Mouse (Mus musculus) limb, embryonic 11.5 days (tissue): ENCODE measurements around the gene Myl9. TPM values are rescaled to one million over a fixed set of nuclear protein-coding genes. Genes with fewer than 3 reads are reported as not detected.

Experiments used
- ATAC-seq: fragments of 200-750 bp; cut with Nextera tagmentation; 2 replicates; pipeline ENCODE4 v1.8.0; 2017; ENCODE audit warnings: low read depth; ENCODE audit not compliant: insufficient number of reproducible peaks, low FRiP score, low TSS enrichment
- DNase-seq: peaks from one replicate; pipeline ENCODE4 v3.0.0-alpha.2; 2015; ENCODE audit warnings: low spot score
- H3K27ac ChIP-seq: fragments of 300-500 bp; sonication (generic); replicated peaks from 2 replicates; pipeline ENCODE4 v1.5.1; 2014; ENCODE audit warnings: low read depth, mild to moderate bottlenecking, low read length
- H3K27me3 ChIP-seq: fragments of 300-500 bp; sonication (generic); 2 replicates; pipeline ENCODE4 v1.6.1; 2014; ENCODE audit warnings: mild to moderate bottlenecking, low read length, mixed read lengths; ENCODE audit not compliant: control insufficient read depth, insufficient read depth
- H3K36me3 ChIP-seq: fragments of 300-500 bp; sonication (generic); 2 replicates; pipeline ENCODE4 v1.6.1; 2014; ENCODE audit warnings: mild to moderate bottlenecking, low read length, moderate library complexity, mixed read lengths; ENCODE audit not compliant: control insufficient read depth, insufficient read depth
- H3K4me1 ChIP-seq: fragments of 300-500 bp; sonication (generic); 2 replicates; pipeline ENCODE4 v1.6.1; 2014; ENCODE audit warnings: low read length, mixed read lengths; ENCODE audit not compliant: control insufficient read depth, insufficient read depth
- H3K4me2 ChIP-seq: fragments of 300-500 bp; sonication (generic); 2 replicates; pipeline ENCODE4 v1.6.1; 2014; ENCODE audit warnings: low read depth, mild to moderate bottlenecking, moderate library complexity; ENCODE audit not compliant: severe bottlenecking
- H3K4me3 ChIP-seq: fragments of 300-500 bp; sonication (generic); 2 replicates; pipeline ENCODE4 v1.5.1; 2014; ENCODE audit warnings: low read depth, low read length
- H3K9ac ChIP-seq: fragments of 300-500 bp; sonication (generic); 2 replicates; pipeline ENCODE4 v1.6.1; 2014; ENCODE audit warnings: mild to moderate bottlenecking, low read length
- H3K9me3 ChIP-seq: fragments of 300-500 bp; sonication (generic); 2 replicates; pipeline ENCODE4 v1.6.1; 2016; ENCODE audit warnings: low read length; ENCODE audit not compliant: control insufficient read depth
- WGBS: fragments of 180-500 bp; shearing (Covaris S2); extraction: QIAGEN DNeasy Blood & Tissue Kit; methylation state at CpG from one replicate; pipeline ENCODE4 v1.1.7; 2014; 5-methylcytosine and 5-hydroxymethylcytosine counted together
- polyA plus RNA-seq: library from polyadenylated mRNA; unstranded; fragments of >200 nt; fragmentation: Nextera tagmentation; extraction: Ambion mirVana; gene quantifications from 2 replicates; pipeline ENCODE4 v1.2.1, GENCODE M21; 2014

Gene Myl9
- polyA plus RNA-seq, 1 experiment from 2014 or later: 83.8 TPM

GRCm38 (mm10) chr2:156803698-156804372 is 28.6 kb downstream of the Myl9 start:
- ATAC-seq (no peak), DNase-seq (no peak)
- no peak overlapping the region for H3K9ac ChIP-seq
- no peak overlapping the region for H3K4me3 ChIP-seq
- no peaks in the 10 kb centered on the region for H3K27me3 ChIP-seq
- no peaks in the 10 kb centered on the region for H3K36me3 ChIP-seq
- H3K4me2 ChIP-seq: no peak overlapping the region
- no peak overlapping the region for H3K27ac ChIP-seq
- H3K4me1 ChIP-seq: no peaks in the 10 kb centered on the region
- WGBS: 65% methylated on average over 4 of the region's 4 CpGs
- H3K9me3 ChIP-seq: no peaks in the 10 kb centered on the region

- DNase-seq (no peak), ATAC-seq (no peak)
- Histone ChIP-seq H3K9ac (no peak overlapping the region), H3K4me1 (no peaks in the 10 kb centered on the region), H3K27me3 (no peaks in the 10 kb centered on the region), H3K36me3 (no peaks in the 10 kb centered on the region), H3K4me2 (no peak overlapping the region), H3K27ac (no peak overlapping the region), H3K4me3 (no peak overlapping the region), H3K9me3 (no peaks in the 10 kb centered on the region)
- WGBS: 95% methylated on average over 4 of the region's 4 CpGs
Measured at GRCm38 (mm10) chr2:156804589-156804988, 29.4 kb downstream of the Myl9 start.

- H3K27ac ChIP-seq: no peak overlapping the region
- H3K27me3 ChIP-seq: no peaks in the 10 kb centered on the region
- ATAC-seq (no peak), DNase-seq (no peak)
- no peaks in the 10 kb centered on the region for H3K4me1 ChIP-seq
- no peaks in the 10 kb centered on the region for H3K36me3 ChIP-seq
- no peak overlapping the region for H3K4me3 ChIP-seq
- no peak overlapping the region for H3K9ac ChIP-seq
- 72% methylated on average over 6 of the region's 6 CpGs for WGBS
- no peaks in the 10 kb centered on the region for H3K9me3 ChIP-seq
- H3K4me2 ChIP-seq: no peak overlapping the region
Measured at GRCm38 (mm10) chr2:156806886-156807285, 31.7 kb downstream of the Myl9 start.

GRCm38 (mm10) chr2:156809579-156809978 is 34.4 kb downstream of the Myl9 start:
- Histone ChIP-seq H3K4me3 (no peak overlapping the region), H3K4me1 (peaks cover 5% of the 10 kb centered on the region), H3K9me3 (no peaks in the 10 kb centered on the region), H3K36me3 (no peaks in the 10 kb centered on the region), H3K27ac (no peak overlapping the region), H3K4me2 (no peak overlapping the region), H3K27me3 (no peaks in the 10 kb centered on the region), H3K9ac (no peak overlapping the region)
- 0 out of 2 replicates have a peak, but pooled peaks have one; percentile 26 for ATAC-seq
- 55% methylated on average over 2 of the region's 2 CpGs for WGBS
- DNase-seq: peak; percentile 83

- WGBS: 96% methylated on average over 10 of the region's 10 CpGs
Measured at GRCm38 (mm10) chr2:156810716-156811115, 35.5 kb downstream of the Myl9 start.

GRCm38 (mm10) chr2:156811556-156811955 is 36.3 kb downstream of the Myl9 start:
- no peaks in the 10 kb centered on the region for H3K9me3 ChIP-seq
- H3K36me3 ChIP-seq: no peaks in the 10 kb centered on the region
- no peak for ATAC-seq
- H3K27ac ChIP-seq: no peak overlapping the region
- no peak for DNase-seq
- no peak overlapping the region for H3K9ac ChIP-seq
- H3K4me3 ChIP-seq: no peak overlapping the region
- peaks cover 10% of the 10 kb centered on the region for H3K4me1 ChIP-seq
- WGBS: 69% methylated on average over 5 of the region's 5 CpGs
- no peak overlapping the region for H3K4me2 ChIP-seq
- no peaks in the 10 kb centered on the region for H3K27me3 ChIP-seq

More at GRCm38 (mm10) chr2:156810716-156811115, 35.5 kb downstream of the Myl9 start:
- Histone ChIP-seq H3K27me3 (no peaks in the 10 kb centered on the region), H3K9ac (no peak overlapping the region), H3K9me3 (no peaks in the 10 kb centered on the region), H3K4me1 (peaks cover 10% of the 10 kb centered on the region), H3K4me3 (no peak overlapping the region), H3K27ac (no peak overlapping the region), H3K4me2 (no peak overlapping the region), H3K36me3 (no peaks in the 10 kb centered on the region)
- ATAC-seq: no peak
- no peak for DNase-seq

DNA sequence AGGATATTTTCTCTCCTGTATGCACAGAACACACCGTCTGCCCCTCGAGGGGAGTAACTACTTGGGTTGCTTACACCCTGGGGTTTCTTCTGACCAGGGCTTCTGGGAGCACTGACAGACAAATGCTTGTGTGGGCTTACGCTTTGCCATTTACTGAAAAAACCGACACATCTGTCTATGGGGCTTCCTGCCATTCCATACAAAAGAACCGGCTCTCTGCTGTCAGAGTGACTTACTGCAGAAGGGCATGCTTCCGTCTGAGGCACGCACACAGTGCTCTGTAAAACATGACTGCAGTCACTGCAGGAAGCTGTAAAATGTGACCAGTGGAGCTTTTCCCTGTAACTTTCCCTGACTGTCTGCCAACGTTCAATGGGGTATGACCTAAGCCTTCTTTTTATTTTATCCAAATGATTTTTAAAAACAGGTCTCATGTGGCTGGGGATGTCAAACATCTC is 39.2 kb downstream of the Myl9 start:
- H3K9me3 ChIP-seq: no peaks in the 10 kb centered on the region
- peaks cover 10% of the 10 kb centered on the region for H3K4me1 ChIP-seq
- H3K27me3 ChIP-seq: no peaks in the 10 kb centered on the region
- ATAC-seq (no peak), DNase-seq (peak; percentile 36)
- H3K4me2 ChIP-seq: no peak overlapping the region
- H3K9ac ChIP-seq: no peak overlapping the region; the same call in 1 of the 2 replicates
- no peak overlapping the region for H3K4me3 ChIP-seq
- 12% methylated on average over 8 of the region's 8 CpGs for WGBS
- peak overlapping the region; percentile 47 for H3K27ac ChIP-seq
- no peaks in the 10 kb centered on the region for H3K36me3 ChIP-seq

DNA sequence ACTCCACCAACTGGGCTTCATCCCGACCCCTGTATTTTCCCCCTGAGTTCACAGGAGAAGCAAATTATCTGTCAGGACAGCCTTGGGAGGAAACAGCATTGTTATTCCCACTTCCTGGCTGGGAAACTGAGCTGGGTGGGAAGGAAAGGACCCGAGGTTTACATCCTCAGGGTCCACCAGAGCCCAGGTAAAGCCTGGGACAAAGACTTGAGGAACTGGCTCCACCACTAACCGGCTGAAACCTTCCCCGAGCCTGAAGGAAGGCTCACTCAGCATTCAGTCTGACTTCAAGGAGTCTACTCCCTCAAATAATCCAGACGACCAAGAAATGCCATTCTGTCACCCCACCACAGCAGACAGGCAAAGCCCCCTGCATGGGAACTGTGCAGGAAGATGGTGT is 39.7 kb downstream of the Myl9 start:
- H3K4me2 ChIP-seq: no peak overlapping the region
- DNase-seq (no peak), ATAC-seq (no peak)
- H3K27ac ChIP-seq: peak overlapping the region; percentile 47; the same call in 1 of the 2 replicates
- 30% methylated on average over 5 of the region's 5 CpGs for WGBS
- no peaks in the 10 kb centered on the region for H3K9me3 ChIP-seq
- H3K9ac ChIP-seq: peak overlapping the region; percentile 27; the same call in 1 of the 2 replicates
- H3K4me1 ChIP-seq: peaks cover 10% of the 10 kb centered on the region
- H3K27me3 ChIP-seq: no peaks in the 10 kb centered on the region
- H3K4me3 ChIP-seq: no peak overlapping the region
- H3K36me3 ChIP-seq: no peaks in the 10 kb centered on the region

DNA sequence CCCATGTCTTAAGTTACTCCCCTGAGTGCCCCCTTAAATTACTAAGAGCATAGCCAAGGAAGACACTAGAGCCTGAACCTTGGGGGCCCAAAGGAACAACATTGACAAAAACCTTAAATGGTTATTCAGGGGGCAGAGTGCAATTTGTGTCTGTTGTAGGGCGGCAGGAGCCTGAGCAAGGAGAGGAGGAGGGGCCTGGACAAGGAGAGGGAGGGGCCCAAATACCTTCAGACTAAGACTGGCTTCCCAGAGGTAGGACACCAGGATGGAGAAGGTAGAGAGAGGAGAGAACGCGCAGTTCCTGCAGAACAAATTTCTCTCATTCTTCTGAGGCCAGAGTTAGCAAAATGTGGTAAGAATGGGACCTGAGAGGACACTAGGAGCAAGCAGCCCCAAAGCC is 40.2 kb downstream of the Myl9 start:
- no peak overlapping the region for H3K4me2 ChIP-seq
- ATAC-seq (no peak), DNase-seq (no peak)
- no peaks in the 10 kb centered on the region for H3K36me3 ChIP-seq
- no peak overlapping the region for H3K4me3 ChIP-seq
- H3K27ac ChIP-seq: no peak overlapping the region
- H3K27me3 ChIP-seq: no peaks in the 10 kb centered on the region
- peaks cover 10% of the 10 kb centered on the region for H3K4me1 ChIP-seq
- no peak overlapping the region for H3K9ac ChIP-seq
- WGBS: 63% methylated on average over 3 of the region's 3 CpGs
- no peaks in the 10 kb centered on the region for H3K9me3 ChIP-seq
